Mouse (Mus musculus) olfactory bulb, adult 2 months (tissue): Measurements from ENCODE around the gene Snrnp200.
"Not testable (repeated sequence)": the region's sequence is repeated elsewhere in the genome, so short reads cannot be mapped to it uniquely, and the experiment has no call there.

Source experiments
- CTCF ChIP-seq: fragments of 200-500 bp; IDR thresholded peaks from 2 replicates; pipeline ENCODE4 v1.5.1; 2012; ENCODE audit warnings: low read depth, mild to moderate bottlenecking, low read length, moderate library complexity; ENCODE audit not compliant: insufficient read depth
- POLR2A ChIP-seq: fragments of 200-500 bp; IDR thresholded peaks from 2 replicates; pipeline ENCODE4 v1.6.1; 2012; ENCODE audit warnings: mild to moderate bottlenecking, low read depth, low read length, moderate library complexity; ENCODE audit not compliant: insufficient read depth

DNA sequence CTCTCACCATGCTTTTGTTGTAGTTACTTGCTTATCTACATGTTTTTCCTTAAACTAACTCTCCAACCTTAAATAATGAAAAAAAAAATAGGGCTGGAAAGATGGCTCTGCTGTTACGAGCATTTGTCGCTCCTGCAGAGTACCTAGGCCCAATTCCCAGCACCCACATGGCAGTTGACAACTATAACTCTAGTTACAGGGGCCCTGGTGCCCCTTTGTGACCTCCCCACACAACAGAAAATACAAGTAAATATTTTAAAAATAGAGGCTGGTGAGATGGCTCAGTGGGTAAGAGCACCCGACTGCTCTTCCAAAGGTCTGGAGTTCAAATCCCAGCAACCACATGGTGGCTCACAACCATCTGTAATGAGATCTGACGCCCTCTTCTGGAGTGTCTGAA lies 2.2 kb upstream of the Snrnp200 start:
- not testable (repeated sequence) for TF ChIP-seq CTCF, POLR2A
